21 mouse cellular contexts compared by ENCODE assay signal in genomic region chr17:37084632-37085031, GRCm38 (mm10). TPM values are rescaled to one million over a fixed set of nuclear protein-coding genes. Genes with fewer than 3 reads are reported as not detected.
A peak's percentile ranks its signal among the peaks of the same experiment; 100 is the strongest.
DNase-seq lines count a peak whose midpoint lies in the region; ATAC-seq and TF ChIP-seq lines count a peak whose summit lies in the region.
"Had no signal": no experiment of that assay in that cellular context is flagged by ENCODE, and none has a peak within 500 bp of the region (broad histone marks: within the 10 kb centered on the region; RNA-seq: fewer than 3 reads in every experiment).

No protein-coding gene starts in this region.

- TF ChIP-seq EP300 in CH12.LX (IDR thresholded peaks at IDR 0.05; ENCODE audit: low read length) (no peak), MEL (IDR thresholded peaks at IDR 0.05; ENCODE audit: low read depth in 1 of 2, low read length in 2 of 2) (no peak)

- H3K4me3 ChIP-seq in layer of hippocampus, adult 2 months = no peak overlapping the region
- no peak overlapping the region for H3K4me3 ChIP-seq in CH12.LX (replicated peaks in 1 of 3; ENCODE audit: low read depth in 2 of 3, low read length in 2 of 3, poor library complexity in 1 of 3)
- no peak overlapping the region for H3K4me3 ChIP-seq in MEL (ENCODE audit: control insufficient read depth in 1 of 2, insufficient read depth in 1 of 2, low read depth in 2 of 2, low read length in 2 of 2)
- H3K4me3 ChIP-seq: erythroblast, embryonic 14.5 days; liver, embryonic 13.5 days; midbrain, embryonic 12.5 days had no signal

- no peak overlapping the region for H3K27ac ChIP-seq in layer of hippocampus, adult 2 months
- H3K27ac ChIP-seq in CH12.LX (ENCODE audit: insufficient read depth, low read depth) (no peak overlapping the region), MEL (ENCODE audit: control insufficient read depth, low read depth, low read length) (no peak overlapping the region)
- H3K27ac ChIP-seq: liver, embryonic 13.5 days; midbrain, embryonic 12.5 days had no signal

- H3K9ac ChIP-seq in CH12.LX (ENCODE audit: insufficient read depth, low read depth) (no peak overlapping the region), MEL (ENCODE audit: control insufficient read depth, low read depth, low read length, poor library complexity, severe bottlenecking) (no peak overlapping the region)
- H3K9ac ChIP-seq: liver, embryonic 13.5 days; midbrain, embryonic 12.5 days had no signal

- no peak overlapping the region for H3K4me2 ChIP-seq in CH12.LX (ENCODE audit: insufficient read depth, low read depth, poor library complexity, severe bottlenecking)
- H3K4me2 ChIP-seq: heart, embryonic 11.5 days; liver, embryonic 13.5 days; midbrain, embryonic 12.5 days had no signal

- H3K36me3 ChIP-seq in CH12.LX (replicated peaks in 1 of 2; ENCODE audit: control insufficient read depth in 1 of 2, insufficient read depth in 1 of 2, low read length in 1 of 2) (no peaks in the 10 kb centered on the region), MEL (ENCODE audit: control insufficient read depth in 1 of 2, insufficient read depth in 2 of 2, low read length in 2 of 2) (no peaks in the 10 kb centered on the region)
- H3K36me3 ChIP-seq: liver, embryonic 13.5 days; midbrain, embryonic 12.5 days had no signal

- H3K27me3 ChIP-seq in CH12.LX (replicated peaks) (no peaks in the 10 kb centered on the region), MEL (ENCODE audit: control insufficient read depth in 1 of 2, insufficient read depth in 2 of 2, low read length in 2 of 2) (no peaks in the 10 kb centered on the region)
- H3K27me3 ChIP-seq: liver, embryonic 13.5 days; midbrain, embryonic 12.5 days had no signal

- H3K79me2 ChIP-seq in CH12.LX (replicated peaks; ENCODE audit: control insufficient read depth, extremely low read depth, insufficient read depth, poor library complexity, severe bottlenecking) (no peaks in the 10 kb centered on the region), MEL (ENCODE audit: control insufficient read depth, insufficient read depth, low read length, poor library complexity) (no peaks in the 10 kb centered on the region)

- ATAC-seq in granulocyte monocyte progenitor cell, adult 5-6 weeks (replicated peaks; ENCODE audit: poor library complexity, severe bottlenecking) = no peak

- in situ Hi-C loops in CH12.LX (cut with MboI; ENCODE audit: low pct_ligation_motif_present, low pct_unique_long_range_greater_than_20kb, low sequenced_read_pairs) = no loop called here

- peak; percentile 1 for TF ChIP-seq RAD21 in CH12.LX (IDR thresholded peaks at IDR 0.05; ENCODE audit: low read depth, low read length)
- TF ChIP-seq RAD21 in MEL (IDR thresholded peaks at IDR 0.05; ENCODE audit: low read depth, low read length) = peak; percentile 34

- dilution Hi-C loops in CH12.LX (cut with MboI; ENCODE audit: extremely low pct_ligation_motif_present, extremely low pct_unique_long_range_greater_than_20kb, low sequenced_read_pairs) = no loop called here

- H3K4me1 ChIP-seq in CH12.LX (ENCODE audit: control insufficient read depth in 1 of 2, insufficient read depth in 2 of 2) (peaks cover 2% of the 10 kb centered on the region in 2 experiments; a peak in 1 of 4 replicates), MEL (ENCODE audit: control insufficient read depth in 1 of 2, insufficient read depth in 2 of 2, low read length in 2 of 2) (no peaks in the 10 kb centered on the region)
- H3K4me1 ChIP-seq: liver, embryonic 13.5 days had no signal

- TF ChIP-seq POLR2A in CH12.LX (IDR thresholded peaks at IDR 0.05; ENCODE audit: low read depth, low read length) (no peak), MEL (IDR thresholded peaks at IDR 0.05; ENCODE audit: control insufficient read depth in 1 of 2, insufficient read depth in 1 of 2, low read depth in 1 of 2, low read length in 2 of 2, poor library complexity in 1 of 2) (no peak)

- peak; percentile 72 for TF ChIP-seq CTCF in layer of hippocampus, adult 2 months (conservative IDR thresholded peaks at IDR 0.05)
- TF ChIP-seq CTCF in CH12.LX (conservative IDR thresholded peaks at IDR 0.05 in 1 of 2, IDR thresholded peaks at IDR 0.05 in 1 of 2; ENCODE audit: low read depth in 2 of 2, low read length in 2 of 2) (peak in 1 of 2 experiments; percentile 49; a peak in 2 of 4 replicates), MEL (IDR thresholded peaks at IDR 0.05 in 2 of 3, conservative IDR thresholded peaks at IDR 0.05 in 1 of 3; ENCODE audit: control insufficient read depth in 1 of 3, insufficient read depth in 1 of 3, low read depth in 2 of 3, low read length in 3 of 3, poor library complexity in 1 of 3, severe bottlenecking in 1 of 3) (peak in 1 of 3 experiments; percentile 55; a peak in 2 of 6 replicates)

- no peak for DNase-seq in layer of hippocampus, adult 2 months (ENCODE audit: low spot score in 2 of 2)
- DNase-seq in layer of hippocampus, postnatal 36 days = no peak
- no peak for DNase-seq in CH12.LX (ENCODE audit: extremely low read depth)
- DNase-seq in MEL (ENCODE audit: low read depth, low spot score) = peak; percentile 29
- DNase-seq in naive thymus-derived CD4-positive, alpha-beta T cell, adult 2 months (ENCODE audit: low read depth) = peak; percentile 7
- DNase-seq in kidney, adult 18-20 months = no peak
- DNase-seq: adrenal gland, postnatal 36 days; cerebellum, adult 9-11 months; gastrocnemius, postnatal 14 days; kidney, postnatal 10 days; left cerebral cortex, postnatal 4 days; liver, embryonic 13.5 days had no signal

- H3K9me3 ChIP-seq in CH12.LX (replicated peaks; ENCODE audit: low read length) = no peaks in the 10 kb centered on the region
- no peaks in the 10 kb centered on the region for H3K9me3 ChIP-seq in MEL (replicated peaks; ENCODE audit: insufficient read depth, low read length)
- H3K9me3 ChIP-seq: liver, embryonic 13.5 days; midbrain, embryonic 12.5 days had no signal

TF ChIP-seq in CH12.LX, 34 proteins besides CTCF, POLR2A, EP300 and RAD21:
- TF ChIP-seq MEF2A (IDR thresholded peaks at IDR 0.05; ENCODE audit: borderline replicate concordance, low read depth, low read length) (no peak), SMC3 (IDR thresholded peaks at IDR 0.05; ENCODE audit: low read depth, low read length) (peak; percentile 21; the same call in 1 of the 2 replicates), MXI1 (IDR thresholded peaks at IDR 0.05; ENCODE audit: low read depth, low read length) (no peak)

TF ChIP-seq in MEL, 35 proteins besides CTCF, POLR2A, EP300 and RAD21 (continues in another document):
- no peak for TF ChIP-seq JUND (IDR thresholded peaks at IDR 0.05; ENCODE audit: low read depth, low read length)
- peak; percentile 25; the same call in 1 of the 2 replicates for TF ChIP-seq ZNF384 (IDR thresholded peaks at IDR 0.05; ENCODE audit: low read depth, low read length)
- no peak for TF ChIP-seq UBTF (IDR thresholded peaks at IDR 0.05; ENCODE audit: borderline replicate concordance, insufficient read depth, low read depth, low read length)
- TF ChIP-seq USF2 (IDR thresholded peaks at IDR 0.05; ENCODE audit: borderline replicate concordance in 1 of 2, insufficient read depth in 1 of 2, low read depth in 1 of 2, low read length in 2 of 2) = no peak
- TF ChIP-seq ETS1 (IDR thresholded peaks at IDR 0.05; ENCODE audit: low read depth, low read length) = no peak
- no peak for TF ChIP-seq ZC3H11A (IDR thresholded peaks at IDR 0.05; ENCODE audit: low read depth, low read length)
- TF ChIP-seq GATA1 (IDR thresholded peaks at IDR 0.05; ENCODE audit: low read depth, low read length) = no peak
- no peak for TF ChIP-seq GABPA (IDR thresholded peaks at IDR 0.05; ENCODE audit: low read depth, low read length)

RNA-seq across cellular contexts. Expression of gene Olfr90, which starts 3.7 kb away (rescaled TPM):
- total RNA-seq in layer of hippocampus, adult 2 months (2021) = not detected
- total RNA-seq in layer of hippocampus, postnatal 36 days (2021) = not detected
- total RNA-seq in CH12.LX (2012; rRNA removed) (not detected in 2 replicates), CH12.LX (2014; rRNA removed) (not detected in 2 replicates), MEL (2012; rRNA removed) (0.08 TPM in 1 of 2 replicates, not detected in the other)
- polyA plus RNA-seq in CH12.LX (2012; ENCODE audit: insufficient read length, low read depth) (not detected in 2 replicates), MEL (2012; ENCODE audit: insufficient read depth in 1 of 2, insufficient read length in 2 of 2, low read depth in 1 of 2, low replicate concordance in 2 of 2, missing spikeins in 1 of 2) (under 1 TPM in 1 of 2 experiments, not detected in 1; 0.08 TPM)
- not detected in 2 replicates for total RNA-seq in granulocyte monocyte progenitor cell, adult 5-6 weeks (2014; fragmentation: Nextera tagmentation)
- not detected in 2 replicates for total RNA-seq in granulocyte monocyte progenitor cell, adult 5-6 weeks (2017)
- total RNA-seq: adrenal gland, postnatal 36 days; gastrocnemius, postnatal 14 days; hematopoietic stem cell, adult 5-6 weeks; layer of hippocampus, postnatal 10 days; left cerebral cortex, postnatal 4 days had no signal
- polyA plus RNA-seq: erythroblast, embryonic 14.5 days; heart, embryonic 11.5 days; intestine, embryonic 14.5 days; liver, embryonic 13.5 days; midbrain, embryonic 12.5 days; spleen, adult 2 months had no signal

RNA-seq across cellular contexts. Expression of gene Olfr91, which starts 13.4 kb away (rescaled TPM):
- not detected for total RNA-seq in layer of hippocampus, adult 2 months (2021)
- total RNA-seq in layer of hippocampus, postnatal 36 days (2021) = not detected
- total RNA-seq in CH12.LX (2012; rRNA removed) (not detected in 2 replicates), CH12.LX (2014; rRNA removed) (not detected in 2 replicates), MEL (2012; rRNA removed) (not detected in 2 replicates)
- polyA plus RNA-seq in CH12.LX (2012; ENCODE audit: insufficient read length, low read depth) (not detected in 2 replicates), MEL (2012; ENCODE audit: insufficient read depth in 1 of 2, insufficient read length in 2 of 2, low read depth in 1 of 2, low replicate concordance in 2 of 2, missing spikeins in 1 of 2) (not detected)
- not detected in 2 replicates for total RNA-seq in granulocyte monocyte progenitor cell, adult 5-6 weeks (2014; fragmentation: Nextera tagmentation)
- not detected in 2 replicates for total RNA-seq in granulocyte monocyte progenitor cell, adult 5-6 weeks (2017)
- total RNA-seq: adrenal gland, postnatal 36 days; gastrocnemius, postnatal 14 days; hematopoietic stem cell, adult 5-6 weeks; layer of hippocampus, postnatal 10 days; left cerebral cortex, postnatal 4 days had no signal
- polyA plus RNA-seq: erythroblast, embryonic 14.5 days; heart, embryonic 11.5 days; intestine, embryonic 14.5 days; liver, embryonic 13.5 days; midbrain, embryonic 12.5 days; spleen, adult 2 months had no signal

RNA-seq across cellular contexts. Expression of gene Olfr92, which starts 35.3 kb away (rescaled TPM):
- not detected for total RNA-seq in layer of hippocampus, adult 2 months (2021)
- total RNA-seq in layer of hippocampus, postnatal 36 days (2021) = not detected
- total RNA-seq in CH12.LX (2012; rRNA removed) = not detected in 2 replicates
- not detected in 2 replicates for total RNA-seq in CH12.LX (2014; rRNA removed)
- polyA plus RNA-seq in CH12.LX (2012; ENCODE audit: insufficient read length, low read depth) = not detected in 2 replicates
- not detected in 2 replicates for total RNA-seq in MEL (2012; rRNA removed)
- polyA plus RNA-seq in MEL (2012; ENCODE audit: insufficient read depth in 1 of 2, insufficient read length in 2 of 2, low read depth in 1 of 2, low replicate concordance in 2 of 2, missing spikeins in 1 of 2) = not detected
- total RNA-seq in granulocyte monocyte progenitor cell, adult 5-6 weeks (2014; fragmentation: Nextera tagmentation) = not detected in 2 replicates
- not detected in 2 replicates for total RNA-seq in granulocyte monocyte progenitor cell, adult 5-6 weeks (2017)
- total RNA-seq: adrenal gland, postnatal 36 days; ES-E14; gastrocnemius, postnatal 14 days; hematopoietic stem cell, adult 5-6 weeks; layer of hippocampus, postnatal 10 days; left cerebral cortex, postnatal 4 days had no signal
- polyA plus RNA-seq: erythroblast, embryonic 14.5 days; heart, embryonic 11.5 days; intestine, embryonic 14.5 days; liver, embryonic 13.5 days; midbrain, embryonic 12.5 days; spleen, adult 2 months had no signal

RNA-seq across cellular contexts. Expression of gene Gabbr1, which starts 38.9 kb away (rescaled TPM):
- 100 to 1,000 TPM; 682 to 738 TPM for total RNA-seq in layer of hippocampus, adult 2 months (2021)
- 100 to 1,000 TPM; 688 to 703 TPM for total RNA-seq in layer of hippocampus, postnatal 36 days (2021)
- total RNA-seq in CH12.LX (2012; rRNA removed) (4.7 TPM in 2 replicates), CH12.LX (2014; rRNA removed) (1.8 and 2.1 TPM in 2 replicates), MEL (2012; rRNA removed) (1.5 and 2.2 TPM in 2 replicates)
- polyA plus RNA-seq in CH12.LX (2012; ENCODE audit: insufficient read length, low read depth) (10.2 and 11.6 TPM in 2 replicates), MEL (2012; ENCODE audit: insufficient read depth in 1 of 2, insufficient read length in 2 of 2, low read depth in 1 of 2, low replicate concordance in 2 of 2, missing spikeins in 1 of 2) (10 to 100 TPM in 1 of 2 experiments, not detected in 1; 14.6 TPM)
- 1.3 and 2.0 TPM in 2 replicates for total RNA-seq in granulocyte monocyte progenitor cell, adult 5-6 weeks (2014; fragmentation: Nextera tagmentation)
- 0.57 and 1.7 TPM in 2 replicates for total RNA-seq in granulocyte monocyte progenitor cell, adult 5-6 weeks (2017)

Comparison
In these comparisons a context has a peak if more than half of its experiments do, and no peak if none do; other contexts are left out.
1. DNase-seq: peak in MEL (single experiment) and naive thymus-derived CD4-positive, alpha-beta T cell, adult 2 months (single experiment); none in layer of hippocampus, adult 2 months (0 of 2), layer of hippocampus, postnatal 36 days (0 of 2), CH12.LX (single experiment) and kidney, adult 18-20 months (single experiment).